Mouse (Mus musculus) layer of hippocampus, adult 8-10 months (tissue): ENCODE measurements at regions not wholly inside any gene's neighbourhood (a gene's known extent, or its start where the extent isn't known, plus 50 kb on each side); places are given as distances from the start of the nearest gene placed in this dataset.

Experiments used
- DNase-seq, 2 experiments: peaks; one replicate each; pipeline ENCODE4 v3.0.0; 2022; ENCODE audit warnings: low spot score in 2 of 2

GRCm38 (mm10) chr8:29460119-29460518, 2012.6 kb downstream of the Poteg start:
- no peak for DNase-seq

DNA sequence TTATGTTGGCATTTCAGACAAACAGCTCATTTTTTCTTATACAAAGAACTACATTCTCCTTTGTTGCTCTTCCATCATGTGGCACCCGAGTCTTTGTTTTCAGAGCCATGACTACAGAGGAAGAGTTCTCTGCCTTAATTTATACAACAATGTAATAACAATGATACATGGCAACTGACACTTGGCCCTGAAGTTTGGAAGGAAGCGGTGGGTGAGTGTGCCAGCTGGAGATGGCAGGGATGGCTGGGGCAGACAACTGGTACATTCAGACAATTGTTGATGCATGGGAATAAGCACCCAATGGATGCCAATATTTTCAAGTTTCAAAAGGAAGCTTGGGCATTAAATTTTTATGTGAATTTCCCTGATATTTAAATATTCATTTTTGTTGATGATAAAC, 2045.5 kb downstream of the Poteg start:
- DNase-seq: peak in 1 of 2 experiments; percentile 1

GRCm38 (mm10) chr8:29527327-29527726, 2079.9 kb downstream of the Poteg start:
- no peak for DNase-seq

- no peak for DNase-seq
Measured at GRCm38 (mm10) chr8:29531565-29531964, 2084.1 kb downstream of the Poteg start.

DNA sequence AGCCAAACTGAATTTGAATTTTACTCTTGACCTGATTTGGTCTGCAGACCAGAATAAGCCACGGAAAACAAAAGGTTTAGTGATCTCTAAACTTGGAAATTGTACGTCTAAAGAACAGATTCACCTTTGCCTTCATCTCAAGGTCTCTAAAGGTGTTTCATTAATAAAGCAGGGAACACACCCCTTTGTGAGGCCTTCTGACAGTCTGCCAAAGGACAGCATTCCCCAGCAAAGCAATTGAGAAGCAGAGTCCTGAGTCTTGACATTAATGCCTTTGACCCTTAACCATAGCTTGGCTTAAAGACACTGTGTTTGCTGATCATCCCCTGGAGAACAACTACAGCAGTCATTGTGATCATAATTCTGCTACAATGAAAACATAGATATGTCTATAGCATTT, 2090.5 kb downstream of the Poteg start:
- DNase-seq: no peak

- no peak for DNase-seq
Measured at GRCm38 (mm10) chr8:29539856-29540255, 2092.4 kb downstream of the Poteg start.

GRCm38 (mm10) chr8:29544142-29544541, 2096.7 kb downstream of the Poteg start:
- no peak for DNase-seq

DNA sequence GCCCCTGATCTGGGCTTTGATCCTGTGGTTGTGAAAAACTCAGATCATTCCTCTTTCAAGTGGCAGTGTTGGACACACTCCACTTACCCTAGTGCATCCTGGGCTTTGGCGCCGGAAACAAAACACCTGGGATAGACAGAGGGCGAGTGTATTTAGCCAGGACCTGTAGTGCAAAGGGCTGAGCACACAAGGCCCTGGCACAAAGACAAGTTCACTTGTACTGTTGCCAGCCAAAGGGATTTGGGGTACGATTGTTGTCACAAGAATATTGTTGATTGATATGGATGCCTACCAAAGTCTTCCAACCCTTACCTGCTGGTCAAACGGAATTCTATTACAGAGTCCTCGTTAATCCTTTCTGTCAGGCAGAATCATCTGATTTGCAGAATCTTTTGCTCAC, 2138.2 kb downstream of the Poteg start:
- no peak for DNase-seq

- peak in 1 of 2 experiments; percentile 6 for DNase-seq
Measured at GRCm38 (mm10) chr8:29594129-29594528, 2146.7 kb downstream of the Poteg start.

DNA sequence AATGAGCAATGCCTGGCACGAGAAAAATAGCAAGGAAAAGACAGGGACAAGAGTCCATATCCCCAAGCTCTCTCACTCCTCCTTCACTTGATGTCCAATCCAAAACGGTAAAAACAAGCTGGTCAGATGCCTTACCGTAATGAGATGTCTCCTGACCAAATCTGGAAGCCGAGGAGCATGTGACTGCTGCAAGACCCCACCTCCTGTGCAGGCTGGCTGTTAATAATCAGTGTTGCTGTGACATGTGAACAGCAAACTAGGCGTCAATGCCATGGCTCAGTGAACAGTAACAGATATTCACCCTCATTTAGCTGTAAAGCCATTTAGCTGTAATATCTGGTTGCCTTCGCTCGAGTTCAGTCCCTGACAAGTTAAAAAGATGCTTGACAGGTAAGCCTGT, 2166.6 kb downstream of the Poteg start:
- no peak for DNase-seq

DNA sequence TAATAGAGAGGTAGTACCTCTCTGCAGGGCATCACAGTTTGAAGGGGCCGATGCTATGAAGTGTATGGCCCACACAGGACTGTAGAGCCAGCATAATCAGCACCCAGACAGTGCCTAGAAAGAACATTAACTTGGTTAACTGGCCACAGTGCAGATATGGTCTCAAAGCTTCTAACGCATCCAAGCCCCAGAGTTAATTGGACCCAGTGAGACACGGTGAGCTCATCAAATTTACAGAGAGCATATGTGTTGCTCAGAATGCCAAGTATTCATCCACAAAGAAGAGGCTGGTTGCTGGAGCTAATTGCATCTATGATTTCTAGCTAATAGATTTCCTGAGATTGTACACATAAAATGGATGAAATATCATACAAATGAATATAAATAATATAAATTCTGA, 2214.1 kb downstream of the Poteg start:
- no peak for DNase-seq

DNA sequence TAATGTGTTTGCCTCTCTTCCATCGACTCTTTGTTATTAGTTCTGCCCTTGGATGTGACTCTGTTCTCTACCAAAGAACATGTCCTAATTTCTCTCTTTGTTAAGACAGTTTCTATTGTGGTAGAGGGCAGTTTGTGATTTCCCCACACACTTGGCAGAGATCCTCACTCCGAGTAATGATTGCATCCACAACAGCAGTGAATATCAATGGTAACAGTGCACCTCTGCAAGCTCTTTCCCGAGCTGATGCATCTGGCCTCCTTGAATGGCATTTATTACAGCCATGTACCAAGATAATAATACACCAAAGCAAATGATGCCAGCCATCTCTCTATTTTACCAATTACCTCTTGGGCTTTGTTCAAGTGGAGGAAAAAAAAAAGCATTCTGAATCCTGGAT, 2228.4 kb downstream of the Poteg start:
- no peak for DNase-seq

GRCm38 (mm10) chr8:29683340-29683739, 2235.9 kb downstream of the Poteg start:
- no peak for DNase-seq

- no peak for DNase-seq
Measured at GRCm38 (mm10) chr8:29686594-29686993, 2239.1 kb downstream of the Poteg start.

DNA sequence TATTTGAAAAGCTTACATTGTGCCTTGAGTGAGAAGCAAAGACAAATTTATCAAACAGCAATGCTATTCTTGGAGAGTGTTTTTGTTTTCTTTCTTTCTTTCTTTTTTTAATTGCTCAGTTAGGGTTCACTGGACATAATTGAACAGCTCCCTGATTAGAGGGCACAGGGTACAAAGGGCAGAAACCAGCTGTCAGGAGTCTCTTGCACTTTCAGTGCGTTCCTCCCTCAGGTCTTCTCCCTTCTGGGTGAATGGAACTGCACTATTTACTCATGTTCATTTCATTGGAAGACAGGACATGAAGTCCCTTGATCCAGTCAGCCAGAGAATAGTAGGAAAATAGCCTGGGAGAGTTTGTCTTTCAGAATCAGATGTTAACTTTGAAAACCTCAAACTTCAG, 2248.2 kb downstream of the Poteg start:
- no peak for DNase-seq
